Mouse (Mus musculus) heart, postnatal 25 days (tissue): ENCODE results near the gene Olfr347. TPM values are rescaled to one million over a fixed set of nuclear protein-coding genes. Genes with fewer than 3 reads are reported as not detected.

Experiments used
- DNase-seq: peaks from one replicate; pipeline ENCODE4 v3.0.0; 2022; ENCODE audit warnings: low spot score
- intact Hi-C: fragments of 180-260 bp; cut with DNase I; formaldehyde crosslinking; loops from one replicate; pipeline ENCODE4 v1.15.1; 2025
- total RNA-seq, 2 experiments: library from RNA; stranded (reverse); gene quantifications; 2 replicates each; pipeline ENCODE4 v1.2.3; 2021

Olfr347 gene
- not detected for total RNA-seq

GRCm38 (mm10) chr2:36731602-36732001, at the start of gene Olfr347:
Gene Olfr347 (plus strand): TSS chr2:36731902.
- DNase-seq: no peak
- intact Hi-C loops: no loop called here

- intact Hi-C loops: no loop called here
- DNase-seq: no peak
These were observed 46.2 kb upstream of the Olfr347 start, which contains the start of gene Olfr346 for GRCm38 (mm10) chr2:36685488-36685887. Gene Olfr346 (plus strand): TSS chr2:36685788.

GRCm38 (mm10) chr2:36736226-36736625, 4.5 kb downstream of the Olfr347 start:
- no peak for DNase-seq
- intact Hi-C loops: no loop called here

- intact Hi-C loops: no loop called here
These were observed 52.3 kb downstream of the Olfr347 start, which contains the start of gene Olfr348 for GRCm38 (mm10) chr2:36783976-36784375. Gene Olfr348 (plus strand): TSS chr2:36784276.

More at GRCm38 (mm10) chr2:36783976-36784375, 52.3 kb downstream of the Olfr347 start, which contains the start of gene Olfr348:
- no peak for DNase-seq

Other genes with a start within 250 kb of the Olfr347 start
- gene Olfr341, start 249.4 kb upstream of the Olfr347 start, total RNA-seq: not detected
- not detected for gene Olfr342, start 206.9 kb upstream of the Olfr347 start, total RNA-seq
- gene Olfr344, start 165.2 kb upstream of the Olfr347 start, total RNA-seq: not detected
- not detected for gene Olfr345, start 91.9 kb upstream of the Olfr347 start, total RNA-seq
- gene Olfr346, start 46.1 kb upstream of the Olfr347 start, total RNA-seq: not detected
- gene Olfr348, start 52.4 kb downstream of the Olfr347 start, total RNA-seq: not detected
- not detected for gene Olfr50, start 58.6 kb downstream of the Olfr347 start, total RNA-seq
- not detected for gene Olfr3, start 85.1 kb downstream of the Olfr347 start, total RNA-seq
- gene Olfr350, start 114.4 kb downstream of the Olfr347 start, total RNA-seq: not detected
- not detected for gene Olfr351, start 130.8 kb downstream of the Olfr347 start, total RNA-seq
- gene Olfr352, start 136.6 kb downstream of the Olfr347 start, total RNA-seq: not detected
- gene Olfr353, start 161.0 kb downstream of the Olfr347 start, total RNA-seq: not detected
- not detected for gene Olfr354, start 173.8 kb downstream of the Olfr347 start, total RNA-seq
- gene Olfr355, start 197.0 kb downstream of the Olfr347 start, total RNA-seq: not detected
- not detected for gene Olfr356, start 205.2 kb downstream of the Olfr347 start, total RNA-seq